Mouse (Mus musculus) liver, postnatal 0 days (tissue): ENCODE measurements at regions not wholly inside any gene's neighbourhood (a gene's known extent, or its start where the extent isn't known, plus 50 kb on each side); places are given as distances from the start of the nearest gene placed in this dataset.

Experiments
- CTCF ChIP-seq: sonication (generic); IDR thresholded peaks from 2 replicates; pipeline ENCODE4 v1.5.1; 2016; ENCODE audit warnings: antibody characterized with exemption, low read depth
- EP300 ChIP-seq: IDR thresholded peaks from 2 replicates; pipeline ENCODE4 v1.6.1; 2016; ENCODE audit warnings: antibody characterized with exemption, low read depth, mild to moderate bottlenecking

DNA sequence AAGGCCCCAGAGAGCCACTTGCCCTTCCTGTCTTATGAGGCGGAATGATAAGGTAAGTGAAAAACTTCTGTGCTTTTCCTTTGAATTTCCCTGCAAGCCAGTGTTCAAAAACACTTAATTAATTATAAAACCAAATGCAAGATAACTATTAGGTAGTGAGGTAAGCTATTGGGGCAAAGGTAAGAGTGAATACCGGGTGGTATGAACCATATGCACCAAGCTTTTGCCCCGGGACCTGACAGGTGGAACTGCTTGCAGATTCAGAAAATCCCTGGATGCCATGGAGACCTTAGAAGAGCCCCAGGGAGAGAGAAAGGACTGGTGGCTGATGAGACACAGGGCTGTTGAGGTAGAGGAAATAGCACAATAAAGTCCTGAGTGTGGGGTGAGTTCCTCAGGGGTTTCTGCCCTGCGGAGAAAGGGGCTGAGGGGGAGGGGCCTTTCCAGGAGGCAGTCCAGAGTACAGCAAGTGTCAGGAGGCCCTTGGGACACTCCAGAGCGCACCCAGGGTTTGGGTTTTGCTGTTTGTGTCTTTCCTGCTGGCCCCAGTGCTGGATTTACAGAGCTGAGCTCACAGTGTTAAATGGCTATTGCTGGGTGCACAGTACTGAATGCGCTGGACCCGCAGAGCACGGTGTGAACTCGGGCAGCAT, 317.1 kb downstream of the Fgf9 start:
- TF ChIP-seq EP300 (no peak), CTCF (no peak)
